Mouse (Mus musculus): ENCODE data around the gene Rwdd2a. TPM values are rescaled to one million over a fixed set of nuclear protein-coding genes. Genes with fewer than 3 reads are reported as not detected.

Gene Rwdd2a
- 0.74 and 0.93 TPM in 2 replicates for polyA plus RNA-seq (2015; fragmentation: Nextera tagmentation; extraction: Ambion mirVana)

DNA sequence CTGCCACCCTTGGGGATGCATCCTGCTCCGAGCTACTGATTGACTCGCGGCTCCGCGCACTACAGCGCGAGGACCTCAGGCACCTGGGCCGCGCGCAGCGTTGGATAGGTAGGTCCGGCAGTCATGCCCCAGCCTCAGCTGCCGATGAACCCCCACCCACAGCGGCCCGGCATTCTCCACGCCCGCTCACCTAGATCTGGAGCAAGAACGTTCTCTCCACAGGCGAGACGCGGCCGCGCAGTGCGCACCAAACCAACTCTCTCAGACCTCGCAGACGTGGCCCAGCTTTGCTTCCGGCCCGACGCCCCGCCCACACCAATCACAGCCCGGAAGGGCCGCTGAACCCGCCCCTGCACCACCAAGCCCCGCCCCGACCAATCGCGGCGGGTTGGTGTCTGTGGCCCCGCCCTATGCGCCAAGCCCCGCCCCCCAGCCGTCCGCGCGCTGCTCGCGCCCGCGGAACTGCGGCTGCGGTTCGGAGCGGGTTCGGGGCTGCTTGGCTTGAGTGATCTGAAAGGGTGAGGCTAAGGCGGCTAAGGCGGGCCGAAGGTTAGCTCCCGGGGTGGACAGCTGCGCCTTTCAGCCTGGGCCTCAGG lies at the start of gene Rwdd2a, which contains the start of gene Pgm3:
TSS of gene Rwdd2a (plus strand) at position 452 of the 596 bp plus-strand sequence.
TSS of gene Pgm3 (minus strand) at position 303 of the 596 bp plus-strand sequence.
- peak; percentile 94 for ATAC-seq (ENCODE audit: insufficient read depth)
- under 1% methylated on average over 58 of the region's 59 CpGs for WGBS (ENCODE audit: insufficient replicate concordance)
- no peaks in the 10 kb centered on the region for H3K9me3 ChIP-seq (replicated peaks)
- H3K27me3 ChIP-seq, result no peaks in the 10 kb centered on the region
- H3K4me3 ChIP-seq (replicated peaks), result peak within 1 kb of the TSS; percentile 78
- H3K4me2 ChIP-seq, result peak within 1 kb of the TSS; percentile 99
- H3K4me1 ChIP-seq (replicated peaks), result peaks cover 33% of the 10 kb centered on the region
- H3K9ac ChIP-seq, result peak within 1 kb of the TSS; percentile 69
- peaks cover 5% of the 10 kb centered on the region; the same call in 1 of the 2 replicates for H3K36me3 ChIP-seq (replicated peaks)
- H3K27ac ChIP-seq (replicated peaks), result peak within 1 kb of the TSS; percentile 74; the same call in 1 of the 2 replicates

DNA sequence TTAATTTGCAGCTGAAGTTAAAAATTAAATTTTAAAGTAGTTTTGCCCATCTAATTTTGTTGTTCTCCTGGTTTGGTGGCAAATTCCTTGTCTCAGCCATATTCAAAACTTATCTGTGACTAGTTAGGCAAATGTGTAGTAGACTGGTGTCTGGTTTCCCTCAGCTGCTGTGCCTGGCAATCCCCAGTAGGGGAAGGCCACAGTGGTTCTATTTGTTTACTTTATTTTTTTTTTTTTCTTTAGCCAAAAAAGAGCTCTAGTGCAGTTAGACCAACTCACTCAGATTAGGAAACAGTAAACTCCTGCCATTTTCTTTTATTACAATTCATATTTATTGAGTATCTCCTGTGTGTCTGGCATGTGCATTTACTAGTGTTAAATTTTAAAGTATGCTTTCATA lies 49.5 kb upstream of the Rwdd2a start:
- Histone ChIP-seq H3K27me3 (no peaks in the 10 kb centered on the region), H3K4me3 (replicated peaks) (no peak overlapping the region), H3K4me2 (no peak overlapping the region), H3K9ac (no peak overlapping the region), H3K27ac (replicated peaks) (no peak overlapping the region), H3K9me3 (replicated peaks) (no peaks in the 10 kb centered on the region), H3K4me1 (replicated peaks) (no peaks in the 10 kb centered on the region), H3K36me3 (replicated peaks) (peaks cover 34% of the 10 kb centered on the region)
- no peak for ATAC-seq (ENCODE audit: insufficient read depth)

DNA sequence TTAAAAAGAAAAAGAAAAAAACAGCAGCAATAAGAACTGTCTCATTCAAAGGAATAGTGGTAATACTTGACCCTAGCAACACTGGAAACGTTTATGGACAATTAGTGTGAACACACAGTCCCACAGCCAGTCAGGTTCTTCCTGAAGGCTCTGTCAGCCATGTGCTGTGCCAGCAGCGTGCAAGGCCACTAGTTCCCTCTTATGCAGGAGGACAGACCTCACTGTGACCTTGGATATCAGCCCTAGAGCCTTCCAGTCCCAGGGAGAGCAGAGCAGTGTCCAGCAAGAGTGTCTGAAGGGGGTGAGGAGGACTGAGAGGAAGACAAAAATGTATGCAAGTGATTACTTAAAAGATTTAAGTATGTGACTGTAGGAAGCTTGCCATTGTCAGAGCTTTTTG lies 46.2 kb upstream of the Rwdd2a start:
- H3K4me2 ChIP-seq, result no peak overlapping the region
- H3K36me3 ChIP-seq (replicated peaks), result peaks cover 25% of the 10 kb centered on the region
- no peak overlapping the region for H3K9ac ChIP-seq
- 58% methylated on average over 2 of the region's 2 CpGs for WGBS (ENCODE audit: insufficient replicate concordance)
- no peaks in the 10 kb centered on the region for H3K9me3 ChIP-seq (replicated peaks)
- no peak overlapping the region for H3K4me3 ChIP-seq (replicated peaks)
- H3K4me1 ChIP-seq (replicated peaks), result no peaks in the 10 kb centered on the region
- no peak for ATAC-seq (ENCODE audit: insufficient read depth)
- no peak overlapping the region for H3K27ac ChIP-seq (replicated peaks)
- no peaks in the 10 kb centered on the region for H3K27me3 ChIP-seq

DNA sequence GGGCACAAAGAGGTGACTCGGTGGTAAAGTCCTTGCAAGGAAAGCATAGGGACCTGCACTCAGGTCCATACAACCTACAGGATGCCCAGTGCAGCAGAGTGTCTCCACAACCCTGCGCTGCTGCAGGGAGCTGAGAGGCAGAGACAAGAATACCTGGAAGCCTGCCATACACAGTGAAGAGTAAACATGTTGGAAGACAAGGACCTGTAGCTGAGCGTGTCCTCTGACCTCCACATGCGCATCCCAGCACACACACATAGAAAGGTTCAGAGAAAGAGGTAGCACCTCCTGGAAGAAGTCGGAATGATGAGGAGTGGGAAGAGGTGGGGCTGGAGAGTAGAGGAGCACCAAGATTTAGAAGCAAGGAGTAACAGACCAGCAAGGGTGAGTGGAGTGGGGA lies 37.7 kb upstream of the Rwdd2a start:
- no peak overlapping the region for H3K27ac ChIP-seq (replicated peaks)
- 68% methylated on average over 5 of the region's 5 CpGs for WGBS (ENCODE audit: insufficient replicate concordance)
- H3K4me3 ChIP-seq (replicated peaks), result no peak overlapping the region
- H3K9me3 ChIP-seq (replicated peaks), result no peaks in the 10 kb centered on the region
- H3K4me2 ChIP-seq, result no peak overlapping the region
- no peak overlapping the region for H3K9ac ChIP-seq
- H3K27me3 ChIP-seq, result no peaks in the 10 kb centered on the region
- peaks cover 14% of the 10 kb centered on the region; the same call in 1 of the 2 replicates for H3K36me3 ChIP-seq (replicated peaks)
- ATAC-seq (ENCODE audit: insufficient read depth), result no peak
- no peaks in the 10 kb centered on the region for H3K4me1 ChIP-seq (replicated peaks)

DNA sequence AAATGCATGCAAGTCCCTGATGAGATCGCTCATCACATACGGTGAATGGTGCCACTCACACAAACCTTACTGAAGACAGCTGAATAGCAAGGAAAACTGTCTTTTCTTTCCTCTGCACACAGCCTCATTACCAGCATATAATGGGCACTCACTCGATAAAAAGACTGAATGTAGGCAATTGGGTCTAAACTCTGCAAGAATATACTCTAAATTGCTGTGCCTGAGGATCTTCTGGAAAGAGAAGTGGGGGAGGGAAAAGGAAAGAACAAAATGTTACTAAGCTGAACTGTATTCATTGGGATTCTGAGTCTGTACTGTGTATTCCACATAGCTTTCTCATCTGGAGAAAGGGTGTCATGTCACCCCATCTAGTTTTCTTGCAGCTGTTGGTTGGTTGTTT lies 28.3 kb upstream of the Rwdd2a start:
- WGBS (ENCODE audit: insufficient replicate concordance), result 80% methylated on average over 3 of the region's 3 CpGs
- ATAC-seq (ENCODE audit: insufficient read depth), result no peak
- Histone ChIP-seq H3K4me1 (replicated peaks) (no peaks in the 10 kb centered on the region), H3K27me3 (no peaks in the 10 kb centered on the region), H3K4me3 (replicated peaks) (no peak overlapping the region), H3K9me3 (replicated peaks) (no peaks in the 10 kb centered on the region), H3K4me2 (no peak overlapping the region), H3K36me3 (replicated peaks) (peaks cover 26% of the 10 kb centered on the region), H3K27ac (replicated peaks) (no peak overlapping the region), H3K9ac (no peak overlapping the region)

DNA sequence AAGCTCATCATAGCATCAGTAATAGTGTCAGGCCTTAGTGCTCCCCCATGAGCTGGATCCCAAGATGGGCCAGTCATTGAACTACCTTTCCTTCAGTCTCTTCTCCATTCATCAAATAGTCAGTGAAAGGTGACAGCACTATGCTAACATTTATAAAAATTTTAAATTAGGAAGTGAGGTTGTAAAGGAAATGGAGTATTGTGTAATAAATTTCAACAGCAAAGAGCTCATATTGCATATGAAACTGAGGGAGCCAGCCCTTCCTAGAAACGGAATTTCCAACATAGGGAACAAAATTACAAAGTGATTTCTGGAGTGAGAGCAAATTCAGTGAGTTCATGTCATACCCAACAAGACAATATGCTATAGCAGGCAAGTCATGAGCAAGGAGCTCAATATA lies 27.2 kb upstream of the Rwdd2a start:
- no peak overlapping the region for H3K27ac ChIP-seq (replicated peaks)
- 40% methylated on average over 1 of the region's 1 CpGs for WGBS (ENCODE audit: insufficient replicate concordance)
- no peak overlapping the region for H3K9ac ChIP-seq
- no peaks in the 10 kb centered on the region for H3K9me3 ChIP-seq (replicated peaks)
- H3K4me3 ChIP-seq (replicated peaks), result no peak overlapping the region
- no peak for ATAC-seq (ENCODE audit: insufficient read depth)
- H3K4me2 ChIP-seq, result no peak overlapping the region
- no peaks in the 10 kb centered on the region for H3K4me1 ChIP-seq (replicated peaks)
- H3K27me3 ChIP-seq, result no peaks in the 10 kb centered on the region
- H3K36me3 ChIP-seq (replicated peaks), result peaks cover 31% of the 10 kb centered on the region

DNA sequence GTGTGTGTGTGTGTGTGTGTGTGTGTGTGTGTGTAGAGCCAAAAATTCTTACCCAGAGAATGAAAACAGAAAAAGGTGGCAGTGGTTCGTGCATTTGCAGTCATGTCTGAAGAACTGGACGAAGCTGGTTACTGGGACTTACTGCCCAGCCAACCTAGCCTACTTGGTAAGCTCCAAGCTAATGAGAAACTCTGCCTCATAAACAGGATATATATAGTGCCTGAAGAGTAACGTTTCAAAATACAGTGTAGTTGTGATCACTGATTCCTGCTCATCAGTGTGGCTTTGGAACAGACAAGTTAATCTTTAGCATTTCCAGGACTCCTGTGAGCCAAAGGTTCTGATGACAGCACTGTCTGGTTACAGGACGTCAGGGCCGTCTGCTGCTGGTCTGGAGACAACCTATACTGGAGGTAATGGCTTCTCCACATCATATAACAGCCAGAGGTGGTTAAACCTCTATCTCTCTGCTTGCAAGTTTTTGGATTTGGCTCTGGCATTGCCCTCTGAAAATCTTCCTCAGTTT lies 22.1 kb upstream of the Rwdd2a start:
- H3K4me1 ChIP-seq (replicated peaks), result no peaks in the 10 kb centered on the region
- H3K9me3 ChIP-seq (replicated peaks), result no peaks in the 10 kb centered on the region
- WGBS (ENCODE audit: insufficient replicate concordance), result 66% methylated on average over 5 of the region's 5 CpGs
- H3K4me3 ChIP-seq (replicated peaks), result no peak overlapping the region
- H3K27ac ChIP-seq (replicated peaks), result no peak overlapping the region
- peaks cover 45% of the 10 kb centered on the region for H3K36me3 ChIP-seq (replicated peaks)
- H3K4me2 ChIP-seq, result no peak overlapping the region
- peak; percentile 40; the same call in 1 of the 2 replicates for ATAC-seq (ENCODE audit: insufficient read depth)
- no peaks in the 10 kb centered on the region for H3K27me3 ChIP-seq
- H3K9ac ChIP-seq, result no peak overlapping the region

DNA sequence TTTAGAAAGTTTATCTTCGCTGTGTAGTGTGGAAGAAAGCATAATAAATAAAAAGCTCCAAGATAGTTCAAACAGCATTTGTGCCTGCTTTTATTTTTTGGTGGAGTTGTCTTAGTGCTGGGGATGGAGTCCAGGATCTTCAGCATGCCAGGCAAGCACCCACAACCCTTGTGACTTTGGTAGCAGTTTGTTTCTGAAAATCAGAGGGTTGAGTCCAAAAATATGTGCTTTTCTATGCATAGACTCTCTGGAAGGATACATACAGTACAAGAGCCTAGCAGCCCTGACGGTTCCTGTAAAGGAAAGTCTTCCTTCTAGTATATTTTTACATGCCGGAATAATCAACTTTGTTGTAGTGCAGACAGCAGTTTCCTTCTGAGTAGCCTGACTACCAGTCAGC lies 21.1 kb upstream of the Rwdd2a start:
- WGBS (ENCODE audit: insufficient replicate concordance), result 74% methylated on average over 3 of the region's 3 CpGs
- no peak overlapping the region for H3K27ac ChIP-seq (replicated peaks)
- H3K4me2 ChIP-seq, result no peak overlapping the region
- no peaks in the 10 kb centered on the region for H3K27me3 ChIP-seq
- H3K9me3 ChIP-seq (replicated peaks), result no peaks in the 10 kb centered on the region
- H3K4me1 ChIP-seq (replicated peaks), result no peaks in the 10 kb centered on the region
- H3K9ac ChIP-seq, result no peak overlapping the region
- H3K36me3 ChIP-seq (replicated peaks), result peaks cover 47% of the 10 kb centered on the region
- H3K4me3 ChIP-seq (replicated peaks), result no peak overlapping the region
- no peak for ATAC-seq (ENCODE audit: insufficient read depth)

DNA sequence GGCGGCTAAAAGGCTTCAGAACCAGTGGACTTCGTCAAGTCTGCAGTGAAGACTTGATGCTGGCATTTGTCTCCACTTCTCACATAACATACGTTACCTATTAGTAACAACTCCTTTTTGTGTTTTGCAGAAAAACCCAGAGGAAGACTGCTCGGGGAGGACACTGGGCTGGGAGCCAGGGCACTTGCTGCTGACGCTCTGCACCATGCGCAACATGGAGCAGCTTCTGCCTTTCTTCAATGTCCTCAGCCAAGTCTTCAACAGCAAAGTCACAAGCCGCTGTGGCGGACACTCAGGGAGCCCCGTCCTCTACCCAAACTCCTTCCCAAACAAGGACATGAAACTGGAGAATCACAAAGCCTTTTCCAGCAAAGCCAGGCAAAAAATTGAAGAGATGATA lies 17.9 kb upstream of the Rwdd2a start:
- H3K27ac ChIP-seq (replicated peaks), result no peak overlapping the region
- H3K9ac ChIP-seq, result no peak overlapping the region
- H3K36me3 ChIP-seq (replicated peaks), result peaks cover 59% of the 10 kb centered on the region
- H3K4me3 ChIP-seq (replicated peaks), result no peak overlapping the region
- H3K4me1 ChIP-seq (replicated peaks), result no peaks in the 10 kb centered on the region
- WGBS (ENCODE audit: insufficient replicate concordance), result 77% methylated on average over 9 of the region's 9 CpGs
- H3K27me3 ChIP-seq, result no peaks in the 10 kb centered on the region
- no peak for ATAC-seq (ENCODE audit: insufficient read depth)
- no peak overlapping the region for H3K4me2 ChIP-seq
- no peaks in the 10 kb centered on the region for H3K9me3 ChIP-seq (replicated peaks)

DNA sequence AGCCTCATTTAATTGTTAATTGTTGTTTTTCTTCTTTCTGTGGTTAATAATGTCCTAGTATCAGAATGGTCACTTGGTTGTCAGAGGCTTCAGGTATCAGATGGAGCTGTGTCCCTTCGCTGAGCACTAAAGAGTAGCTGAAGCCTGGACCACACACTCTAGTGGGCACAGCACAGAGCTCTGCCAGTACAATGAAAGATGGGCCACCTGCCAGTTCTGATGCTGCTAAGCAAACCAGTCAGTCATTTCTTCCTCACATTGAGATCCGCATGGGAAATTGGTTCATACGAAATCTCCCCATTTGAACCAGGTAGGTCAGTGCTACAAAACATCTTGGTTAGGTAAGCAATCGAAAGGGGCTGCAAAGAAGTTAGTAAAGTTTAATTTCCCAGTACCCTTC lies 17.1 kb upstream of the Rwdd2a start:
- H3K9ac ChIP-seq, result no peak overlapping the region
- ATAC-seq (ENCODE audit: insufficient read depth), result no peak
- H3K36me3 ChIP-seq (replicated peaks), result peaks cover 64% of the 10 kb centered on the region
- H3K27ac ChIP-seq (replicated peaks), result no peak overlapping the region
- 81% methylated on average over 4 of the region's 4 CpGs for WGBS (ENCODE audit: insufficient replicate concordance)
- no peaks in the 10 kb centered on the region for H3K4me1 ChIP-seq (replicated peaks)
- H3K9me3 ChIP-seq (replicated peaks), result no peaks in the 10 kb centered on the region
- H3K4me3 ChIP-seq (replicated peaks), result no peak overlapping the region
- no peaks in the 10 kb centered on the region for H3K27me3 ChIP-seq
- H3K4me2 ChIP-seq, result no peak overlapping the region

DNA sequence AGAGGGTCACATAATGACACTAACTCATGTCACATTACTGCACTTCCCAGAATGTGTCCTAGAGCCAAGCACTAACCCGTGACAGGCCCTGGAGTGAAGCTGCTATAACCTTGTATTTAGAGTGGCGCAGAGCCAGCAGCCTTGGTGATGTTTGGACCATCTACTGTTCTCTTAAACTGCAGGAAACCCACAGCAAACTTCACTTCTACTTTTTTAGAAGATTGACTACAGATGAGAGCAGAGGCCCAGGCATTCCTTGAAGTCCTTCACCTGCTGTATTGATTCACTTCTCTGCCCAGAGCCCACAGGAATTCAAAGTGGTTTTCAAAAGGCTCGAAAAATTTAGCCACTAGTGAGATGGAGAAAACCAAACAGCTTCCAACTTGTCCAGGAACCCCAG lies 11.2 kb upstream of the Rwdd2a start:
- Histone ChIP-seq H3K4me2 (no peak overlapping the region), H3K9ac (no peak overlapping the region), H3K4me1 (replicated peaks) (no peaks in the 10 kb centered on the region), H3K9me3 (replicated peaks) (no peaks in the 10 kb centered on the region), H3K27ac (replicated peaks) (no peak overlapping the region), H3K27me3 (no peaks in the 10 kb centered on the region), H3K4me3 (replicated peaks) (no peak overlapping the region), H3K36me3 (replicated peaks) (peaks cover 45% of the 10 kb centered on the region)
- WGBS (ENCODE audit: insufficient replicate concordance), result 63% methylated on average over 3 of the region's 3 CpGs
- ATAC-seq (ENCODE audit: insufficient read depth), result no peak

Measured in liver, embryonic 15.5 days (tissue).